Mouse (Mus musculus) spleen, postnatal 10 days (tissue): Measurements from ENCODE around the gene Tmem274.

Experiments used
- DNase-seq, 2 experiments: peaks; one replicate each; pipeline ENCODE4 v3.0.0; 2021 to 2022; ENCODE audit warnings: low spot score in 2 of 2

Tmem274 gene

GRCm38 (mm10) chr4:149475096-149475495, 2.1 kb upstream of the Tmem274 start:
- DNase-seq: no peak

GRCm38 (mm10) chr4:149484566-149484965, 7.4 kb downstream of the Tmem274 start:
- no peak for DNase-seq

GRCm38 (mm10) chr4:149485053-149485824, 8.1 kb downstream of the Tmem274 start, which contains the start of the genes Nmnat1 and Lzic:
TSS of gene Nmnat1 (minus strand) at chr4:149485202.
TSS of gene Lzic (plus strand) at chr4:149485229.
- DNase-seq: peak; percentile 79 to 91

GRCm38 (mm10) chr4:149485825-149486206, 8.6 kb downstream of the Tmem274 start:
- peak in 1 of 2 experiments; percentile 28 for DNase-seq

GRCm38 (mm10) chr4:149487729-149488128, 10.6 kb downstream of the Tmem274 start:
- no peak for DNase-seq

- no peak for DNase-seq
Measured at GRCm38 (mm10) chr4:149489415-149490240, 12.4 kb downstream of the Tmem274 start.

DNA sequence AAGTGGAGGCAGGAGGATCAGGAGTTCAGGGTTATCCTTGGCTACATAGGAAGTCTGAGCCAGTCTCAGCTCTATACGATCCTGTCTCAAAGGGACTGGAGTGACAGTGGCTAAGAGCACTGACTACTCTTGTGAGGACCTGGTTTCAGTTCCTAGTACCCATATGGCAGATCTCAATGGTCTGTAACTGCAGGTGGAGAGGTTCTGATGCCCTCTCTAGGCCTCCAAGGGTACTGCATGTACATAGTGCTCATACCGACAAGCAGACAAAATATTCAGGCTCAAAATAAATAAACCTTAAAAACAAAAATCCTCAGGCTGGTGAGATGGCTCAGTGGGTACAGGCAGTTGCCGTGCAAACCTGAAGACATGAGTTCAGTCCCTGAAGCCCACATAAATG, 14.0 kb downstream of the Tmem274 start:
- no peak for DNase-seq

DNA sequence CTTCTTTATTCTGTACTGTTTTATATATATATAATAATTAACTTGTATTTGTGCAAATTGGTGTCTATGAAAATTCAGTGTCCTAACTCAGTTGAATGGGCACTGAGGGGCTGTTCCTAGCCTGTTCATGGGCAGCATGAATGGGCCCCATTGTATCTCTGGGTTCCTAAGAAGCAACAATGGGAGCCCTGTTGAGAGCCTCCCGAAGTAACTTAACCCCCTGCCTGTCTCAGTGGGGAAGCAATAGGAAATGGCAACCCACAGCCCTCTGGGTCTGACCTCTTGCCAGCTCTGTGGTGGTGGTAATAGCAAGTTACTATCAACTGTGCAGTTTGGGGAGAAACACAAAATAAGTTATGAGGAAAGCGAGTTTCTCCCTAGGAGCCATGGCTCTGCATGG, 19.4 kb downstream of the Tmem274 start:
- no peak for DNase-seq

- DNase-seq: no peak
Measured at GRCm38 (mm10) chr4:149498901-149499300, 21.7 kb downstream of the Tmem274 start.

DNA sequence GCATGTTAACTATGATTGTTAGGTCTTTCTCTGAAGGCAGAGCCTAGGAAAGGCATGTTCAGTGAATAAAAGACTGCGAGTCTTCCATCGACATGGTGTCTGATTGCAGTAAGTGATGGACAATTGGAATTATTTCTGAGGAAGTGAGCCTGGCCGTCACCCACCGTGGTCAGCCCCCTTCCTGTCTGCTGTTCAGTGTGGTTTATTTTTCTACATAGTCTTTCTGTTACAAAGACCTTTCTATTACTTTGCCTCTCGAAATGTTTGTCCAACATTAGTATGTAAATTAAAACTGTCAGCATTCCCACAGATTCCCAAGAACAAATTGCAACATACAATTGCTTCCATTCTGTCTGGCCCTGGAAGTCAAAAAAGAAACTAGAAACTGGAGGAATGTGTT, 22.6 kb downstream of the Tmem274 start:
- no peak for DNase-seq

DNA sequence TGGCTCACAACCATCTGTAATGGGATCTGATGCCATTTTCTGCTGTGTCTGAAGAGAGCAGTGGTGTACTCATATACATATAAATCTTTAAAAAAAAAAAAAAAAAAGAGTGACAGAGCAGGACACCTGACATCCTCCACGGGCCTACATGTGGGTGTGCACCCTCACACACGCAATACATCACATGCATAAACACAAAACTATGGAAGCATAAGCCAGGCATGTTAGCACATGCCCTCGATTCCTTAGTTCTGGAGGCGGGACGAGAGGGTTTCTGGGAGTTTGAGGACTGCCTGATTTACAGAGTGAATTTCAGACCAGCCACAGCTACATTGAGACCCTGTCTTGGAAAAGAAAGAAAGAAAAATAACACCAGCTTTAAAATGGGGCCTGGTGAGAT, 27.2 kb downstream of the Tmem274 start:
- no peak for DNase-seq

- no peak for DNase-seq
Measured at GRCm38 (mm10) chr4:149504858-149505257, 27.7 kb downstream of the Tmem274 start.

DNA sequence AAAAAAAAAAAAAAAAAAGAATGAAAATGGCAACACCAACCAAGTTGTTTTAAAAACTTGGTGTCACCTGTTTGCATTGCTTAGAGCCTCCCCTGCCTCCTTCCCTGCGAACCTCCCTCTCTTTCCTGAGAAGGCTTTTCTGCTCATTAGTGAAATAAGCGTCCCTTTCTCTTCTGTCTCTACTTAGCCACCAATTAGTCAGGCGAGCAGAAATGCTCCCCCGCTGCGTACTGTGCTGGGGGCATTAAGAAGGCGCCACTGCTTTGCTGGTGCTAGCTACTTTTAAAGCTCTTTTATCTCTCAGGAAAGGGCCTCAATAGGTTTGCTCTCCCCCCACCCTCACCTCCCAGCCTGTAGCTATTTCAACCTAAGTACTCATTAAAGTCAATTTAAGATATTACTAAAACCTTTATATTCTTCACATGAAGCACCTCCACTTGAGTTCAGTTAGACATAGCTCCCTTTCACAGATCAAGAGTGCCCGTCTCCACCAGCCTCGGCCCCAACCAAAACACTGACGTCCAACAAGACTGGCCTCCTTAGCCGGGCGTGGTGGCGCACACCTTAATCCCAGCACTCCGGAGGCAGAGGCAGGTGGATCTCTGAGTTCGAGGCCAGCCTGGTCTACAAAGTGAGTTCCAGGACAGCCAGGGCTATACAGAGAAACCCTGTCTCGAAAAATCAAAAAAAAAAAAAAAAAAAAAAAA, 28.2 kb downstream of the Tmem274 start:
- DNase-seq: no peak

- no peak for DNase-seq
Measured at GRCm38 (mm10) chr4:149506904-149507303, 29.7 kb downstream of the Tmem274 start.

GRCm38 (mm10) chr4:149511221-149511646, 34.1 kb downstream of the Tmem274 start:
- no peak for DNase-seq

DNA sequence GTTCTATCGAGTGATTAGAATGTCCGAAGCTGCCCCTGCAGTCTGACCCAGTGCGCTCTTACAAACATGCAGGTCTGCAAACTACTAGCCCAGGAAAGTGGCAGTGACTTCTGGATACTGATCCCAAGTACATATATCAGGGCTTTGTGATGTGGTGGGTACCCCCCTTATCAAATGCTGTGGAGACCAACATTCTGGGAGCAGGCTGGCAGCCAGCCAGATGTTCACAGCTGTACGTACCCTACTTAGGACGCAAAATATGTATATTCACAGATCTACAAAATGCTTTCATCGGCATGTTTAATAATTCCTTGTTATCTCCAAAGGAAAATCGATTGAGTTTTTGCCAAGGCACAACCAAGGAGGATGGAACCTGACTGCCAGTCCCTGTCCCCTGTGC, 34.9 kb downstream of the Tmem274 start:
- DNase-seq: no peak

DNA sequence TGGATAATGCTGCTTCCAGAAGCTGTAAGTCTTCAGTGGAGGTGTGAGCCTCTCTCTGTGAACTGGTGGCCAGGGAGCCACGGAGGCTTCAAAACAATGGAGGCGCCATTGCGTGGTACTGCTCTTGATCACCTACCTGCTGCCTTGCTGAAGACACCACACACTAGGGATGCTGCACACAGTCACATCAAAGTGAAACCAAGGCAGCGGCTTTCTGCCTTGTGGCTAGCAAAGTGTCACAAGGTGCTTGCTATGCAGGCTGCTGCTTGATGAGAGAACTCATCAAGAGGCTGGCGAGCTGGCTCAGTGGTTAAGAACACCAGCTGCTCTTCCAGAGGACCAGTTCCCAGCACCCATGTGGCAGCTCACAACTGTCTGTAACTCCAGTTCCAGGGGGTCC, 38.5 kb downstream of the Tmem274 start:
- DNase-seq: no peak

GRCm38 (mm10) chr4:149517868-149518340, 40.7 kb downstream of the Tmem274 start, which contains the start of gene Ctnnbip1:
TSS of gene Ctnnbip1 (plus strand) at chr4:149518236.
- peak; percentile 75 to 94 for DNase-seq

DNA sequence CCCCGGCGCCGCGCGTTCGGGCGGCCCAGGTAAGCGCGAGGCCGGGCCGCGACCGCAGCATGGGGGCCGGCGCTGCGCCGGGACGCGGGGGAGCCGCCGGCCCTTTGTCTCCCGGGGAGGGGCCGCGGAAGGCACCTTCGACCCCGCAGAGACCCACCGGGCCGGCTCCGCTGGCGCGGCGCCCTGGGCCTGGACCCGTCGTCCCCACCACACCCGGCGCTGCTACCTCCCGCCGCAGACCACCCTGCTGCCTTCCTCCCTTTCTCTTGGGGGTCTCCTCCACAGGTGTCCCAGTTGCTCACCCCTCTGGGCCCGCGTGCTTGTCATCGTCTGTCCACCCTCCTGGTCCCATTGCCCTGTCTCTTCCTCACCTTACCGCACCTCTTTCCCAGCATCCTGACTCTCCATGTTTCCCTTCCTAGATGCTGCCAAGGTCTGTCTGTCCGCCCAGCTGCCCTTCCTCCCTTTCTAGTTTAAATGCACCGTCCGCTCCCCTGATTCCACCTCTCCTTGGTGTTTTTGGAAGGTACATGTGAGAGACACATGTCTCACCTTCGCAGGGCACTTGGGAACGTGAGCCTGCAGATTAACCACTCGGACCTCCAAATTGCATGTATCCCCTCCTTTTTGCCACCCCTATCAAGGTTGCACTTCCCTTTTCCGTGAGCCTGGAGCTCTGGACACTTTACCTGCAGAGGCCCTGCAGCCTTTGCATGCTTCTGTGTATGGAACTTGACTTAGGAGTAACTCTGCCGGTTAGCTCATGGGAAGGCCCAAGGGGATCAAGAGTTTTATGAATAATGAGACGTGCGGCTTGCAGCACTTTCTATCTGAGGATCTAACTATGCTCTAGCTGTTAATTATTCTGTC, 41.4 kb downstream of the Tmem274 start:
- DNase-seq: peak; percentile 7 to 29

GRCm38 (mm10) chr4:149521258-149521657, 44.1 kb downstream of the Tmem274 start:
- no peak for DNase-seq

GRCm38 (mm10) chr4:149523961-149524360, 46.8 kb downstream of the Tmem274 start:
- DNase-seq: no peak
